Mouse (Mus musculus) bone marrow macrophage, adult 2 months (primary cell): ENCODE data around the gene Ssty1. TPM values are rescaled to one million over a fixed set of nuclear protein-coding genes. Genes with fewer than 3 reads are reported as not detected.
"Not testable (repeated sequence)": the region's sequence is repeated elsewhere in the genome, so short reads cannot be mapped to it uniquely, and the experiment has no call there.

ENCODE experiments used
- H3K27ac ChIP-seq: 2 replicates; pipeline ENCODE4 v1.5.1; 2012; ENCODE audit warnings: low read depth, low read length; ENCODE audit not compliant: insufficient read depth
- H3K4me1 ChIP-seq: 2 replicates; pipeline ENCODE4 v1.6.1; 2012; ENCODE audit warnings: low read length; ENCODE audit not compliant: control insufficient read depth, insufficient read depth
- H3K4me3 ChIP-seq: 2 replicates; pipeline ENCODE4 v1.5.1; 2012; ENCODE audit warnings: mild to moderate bottlenecking, low read length, moderate library complexity; ENCODE audit not compliant: insufficient read depth
- polyA plus RNA-seq: library from polyadenylated mRNA; stranded (reverse); fragments of >200 nt; gene quantifications from 2 replicates; pipeline ENCODE4 v1.2.4, GENCODE M21; 2012; ENCODE audit not compliant: missing spikeins, insufficient read depth, insufficient read length

Gene Ssty1
- not detected in 2 replicates for polyA plus RNA-seq

- not testable (repeated sequence) for H3K4me1 ChIP-seq, H3K27ac ChIP-seq, H3K4me3 ChIP-seq
Observed at GRCm38 (mm10) chrY:18088816-18089215, at the start of gene Ssty1. Gene Ssty1 (plus strand): TSS chrY:18089116.

DNA sequence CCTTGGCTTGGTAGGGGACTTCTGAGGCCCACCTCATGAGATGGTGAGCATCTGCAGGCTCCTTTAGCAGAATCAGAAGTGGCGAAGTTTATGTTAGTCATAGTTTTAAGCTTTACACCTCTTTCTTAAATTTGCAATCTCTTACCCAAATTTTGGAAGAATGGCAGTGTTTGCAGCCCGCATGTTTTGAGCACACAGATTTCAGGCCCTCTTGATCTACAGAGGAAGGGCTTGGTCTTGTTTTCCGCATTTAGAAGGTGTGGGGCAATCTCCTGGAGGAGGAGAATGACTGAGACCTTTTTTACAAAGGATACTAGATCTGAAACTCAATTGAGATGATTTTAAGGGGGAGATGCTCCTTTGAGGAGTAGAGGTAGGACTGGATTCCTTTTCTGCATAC is 27.2 kb upstream of the Ssty1 start, which contains the start of gene Gm21764:
Gene Gm21764, minus strand, starts transcription at position 101 of the 400 bp plus-strand sequence.
- H3K27ac ChIP-seq, H3K4me3 ChIP-seq, H3K4me1 ChIP-seq: not testable (repeated sequence)

Other genes starting within 250 kb of the Ssty1 start
- gene Gm21904, start 242.8 kb upstream of the Ssty1 start, polyA plus RNA-seq: not detected in 2 replicates
- not detected in 2 replicates for gene Gm20772, start 214.4 kb upstream of the Ssty1 start, polyA plus RNA-seq
- gene Gm20831, start 214.4 kb upstream of the Ssty1 start, polyA plus RNA-seq: not detected in 2 replicates
- gene Srsy, start 151.8 kb upstream of the Ssty1 start, polyA plus RNA-seq: not detected in 2 replicates
- gene Gm21764, start 27.3 kb upstream of the Ssty1 start, polyA plus RNA-seq: not detected in 2 replicates